Mouse (Mus musculus) cerebral cortex, adult 2 months (tissue): ENCODE results near the gene Gm17455.

ENCODE experiments used
- WGBS: fragments of 180-500 bp; shearing (Covaris S2); methylation state at CpG from one replicate; pipeline ENCODE4 v1.1.7; 2018; 5-methylcytosine and 5-hydroxymethylcytosine counted together

Gene Gm17455

GRCm38 (mm10) chr10:60373543-60373936 lies 26.0 kb upstream of the Gm17455 start:
- WGBS, result 80% methylated on average over 6 of the region's 6 CpGs

GRCm38 (mm10) chr10:60373937-60374578 lies 25.5 kb upstream of the Gm17455 start:
- WGBS, result 60% methylated on average over 8 of the region's 8 CpGs

GRCm38 (mm10) chr10:60376704-60377103 lies 22.8 kb upstream of the Gm17455 start:
- 89% methylated on average over 16 of the region's 16 CpGs for WGBS

- 73% methylated on average over 9 of the region's 9 CpGs for WGBS
Measured at GRCm38 (mm10) chr10:60379419-60379957, 20.0 kb upstream of the Gm17455 start.

- 80% methylated on average over 3 of the region's 3 CpGs for WGBS
Measured at GRCm38 (mm10) chr10:60380229-60380628, 19.3 kb upstream of the Gm17455 start.

- 78% methylated on average over 10 of the region's 10 CpGs for WGBS
Measured at GRCm38 (mm10) chr10:60381142-60381925, 18.2 kb upstream of the Gm17455 start.

GRCm38 (mm10) chr10:60388332-60388731 lies 11.2 kb upstream of the Gm17455 start:
- WGBS, result 74% methylated on average over 2 of the region's 2 CpGs

- 49% methylated on average over 9 of the region's 9 CpGs for WGBS
Measured at GRCm38 (mm10) chr10:60389447-60389865, 10.1 kb upstream of the Gm17455 start.

GRCm38 (mm10) chr10:60390177-60390903 lies 9.2 kb upstream of the Gm17455 start:
- WGBS, result 68% methylated on average over 6 of the region's 6 CpGs

- WGBS, result 84% methylated on average over 5 of the region's 5 CpGs
Measured at GRCm38 (mm10) chr10:60390904-60391420, 8.6 kb upstream of the Gm17455 start.

- WGBS, result 82% methylated on average over 9 of the region's 9 CpGs
Measured at GRCm38 (mm10) chr10:60391661-60392060, 7.9 kb upstream of the Gm17455 start.

GRCm38 (mm10) chr10:60394936-60395335 lies 4.6 kb upstream of the Gm17455 start:
- WGBS, result 57% methylated on average over 7 of the region's 7 CpGs

- WGBS, result 83% methylated on average over 5 of the region's 5 CpGs
Measured at GRCm38 (mm10) chr10:60395605-60396004, 3.9 kb upstream of the Gm17455 start.

- WGBS, result 84% methylated on average over 10 of the region's 10 CpGs
Measured at GRCm38 (mm10) chr10:60398051-60398814, 1.3 kb upstream of the Gm17455 start.

- 83% methylated on average over 11 of the region's 11 CpGs for WGBS
Measured at GRCm38 (mm10) chr10:60400507-60401295, 1.2 kb downstream of the Gm17455 start.

GRCm38 (mm10) chr10:60405460-60406177 lies 6.1 kb downstream of the Gm17455 start:
- WGBS, result 48% methylated on average over 7 of the region's 7 CpGs

- 7% methylated on average over 5 of the region's 5 CpGs for WGBS
Measured at GRCm38 (mm10) chr10:60407831-60408230, 8.3 kb downstream of the Gm17455 start.

GRCm38 (mm10) chr10:60411794-60412193 lies 12.3 kb downstream of the Gm17455 start:
- WGBS, result 37% methylated on average over 5 of the region's 5 CpGs

GRCm38 (mm10) chr10:60413756-60414155 lies 14.2 kb downstream of the Gm17455 start:
- WGBS, result 86% methylated on average over 2 of the region's 2 CpGs

- 73% methylated on average over 2 of the region's 2 CpGs for WGBS
Measured at GRCm38 (mm10) chr10:60417041-60417440, 17.5 kb downstream of the Gm17455 start.
